Mouse (Mus musculus) telencephalon, adult 2 months (tissue): ENCODE measurements around the gene Rab6b.

ENCODE experiments used
- DNase-seq: peaks from one replicate; pipeline ENCODE4 v3.0.0-alpha.2; 2011; ENCODE audit warnings: low read depth, low spot score

Gene Rab6b

GRCm38 (mm10) chr9:103205786-103206185, 94.2 kb downstream of the Rab6b start:
- no peak for DNase-seq

- peak; percentile 68 for DNase-seq
These were observed 96.3 kb downstream of the Rab6b start for GRCm38 (mm10) chr9:103207846-103208245.

- DNase-seq, result no peak
These were observed 97.3 kb downstream of the Rab6b start for GRCm38 (mm10) chr9:103208802-103209423.

- no peak for DNase-seq
These were observed 101.2 kb downstream of the Rab6b start for GRCm38 (mm10) chr9:103212654-103213420.

GRCm38 (mm10) chr9:103213631-103214030, 102.0 kb downstream of the Rab6b start:
- no peak for DNase-seq

GRCm38 (mm10) chr9:103214281-103214680, 102.7 kb downstream of the Rab6b start:
- no peak for DNase-seq

- DNase-seq, result no peak
These were observed 113.1 kb downstream of the Rab6b start for GRCm38 (mm10) chr9:103224721-103225120.

GRCm38 (mm10) chr9:103225464-103225863, 113.9 kb downstream of the Rab6b start:
- no peak for DNase-seq

- DNase-seq, result no peak
These were observed 115.2 kb downstream of the Rab6b start for GRCm38 (mm10) chr9:103226806-103227205.

GRCm38 (mm10) chr9:103227760-103228159, 116.2 kb downstream of the Rab6b start:
- DNase-seq, result no peak

GRCm38 (mm10) chr9:103228370-103229003, 116.9 kb downstream of the Rab6b start:
- no peak for DNase-seq

- no peak for DNase-seq
These were observed 117.7 kb downstream of the Rab6b start for GRCm38 (mm10) chr9:103229037-103229867.

- peak; percentile 86 for DNase-seq
These were observed 118.8 kb downstream of the Rab6b start, which contains the start of the genes Gm20425 and Trf for GRCm38 (mm10) chr9:103230151-103230951. Gene Gm20425, minus strand, starts transcription at chr9:103230307. Gene Trf, minus strand, starts transcription at chr9:103230444.

GRCm38 (mm10) chr9:103232232-103233005, 120.8 kb downstream of the Rab6b start:
- DNase-seq, result no peak

- DNase-seq, result no peak
These were observed 121.4 kb downstream of the Rab6b start for GRCm38 (mm10) chr9:103233006-103233395.

GRCm38 (mm10) chr9:103234059-103234458, 122.5 kb downstream of the Rab6b start:
- DNase-seq, result no peak

- peak; percentile 43 for DNase-seq
These were observed 123.1 kb downstream of the Rab6b start for GRCm38 (mm10) chr9:103234565-103235165.
